In genomic region chr1:23674357-23674756, GRCm38 (mm10) we compare ENCODE assay signal across 14 mouse cellular contexts.
"Had no signal": no experiment of that assay in that cellular context is flagged by ENCODE, and none has a peak within 500 bp of the region (broad histone marks: within the 10 kb centered on the region; RNA-seq: fewer than 3 reads in every experiment).

No protein-coding gene starts in this region.

- DNase-seq: kidney, adult 2 months; kidney, postnatal 14 days; left cerebral cortex, postnatal 4 days; lung, adult 2 months; lung, postnatal 10 days; right cerebral cortex, postnatal 25 days; thymus, postnatal 36 days had no signal

- H3K9ac ChIP-seq: kidney, embryonic 15.5 days; liver, embryonic 15.5 days; midbrain, embryonic 12.5 days; neural tube, embryonic 13.5 days had no signal

- H3K36me3 ChIP-seq: kidney, embryonic 15.5 days; liver, embryonic 15.5 days; midbrain, embryonic 12.5 days; neural tube, embryonic 13.5 days had no signal

- H3K4me2 ChIP-seq: kidney, embryonic 15.5 days; liver, embryonic 11.5 days; liver, embryonic 15.5 days; midbrain, embryonic 12.5 days; neural tube, embryonic 13.5 days had no signal

- H3K4me3 ChIP-seq: kidney, embryonic 15.5 days; liver, embryonic 15.5 days; midbrain, embryonic 12.5 days; neural tube, embryonic 13.5 days had no signal

- H3K4me1 ChIP-seq: kidney, embryonic 15.5 days; liver, embryonic 15.5 days; megakaryocyte, embryonic 14.5 days; midbrain, embryonic 12.5 days; neural tube, embryonic 13.5 days had no signal

- H3K9me3 ChIP-seq: kidney, embryonic 15.5 days; liver, embryonic 15.5 days; midbrain, embryonic 12.5 days; neural tube, embryonic 13.5 days had no signal

- H3K27me3 ChIP-seq: kidney, embryonic 15.5 days; liver, embryonic 15.5 days; megakaryocyte, embryonic 14.5 days; midbrain, embryonic 12.5 days; neural tube, embryonic 13.5 days had no signal

- H3K27ac ChIP-seq: kidney, embryonic 15.5 days; liver, embryonic 15.5 days; macrophage; midbrain, embryonic 12.5 days; neural tube, embryonic 13.5 days had no signal
